Mouse (Mus musculus) left cerebral cortex, postnatal 10 days (tissue): ENCODE data around the gene Crat. TPM values are rescaled to one million over a fixed set of nuclear protein-coding genes. Genes with fewer than 3 reads are reported as not detected.
A peak's percentile ranks its signal among the peaks of the same experiment; 100 is the strongest.

ENCODE experiments used
- DNase-seq, 2 experiments: peaks; one replicate each; pipeline ENCODE4 v3.0.0; 2021 to 2022; ENCODE audit warnings: low spot score in 2 of 2, mixed read lengths in 1 of 2; ENCODE audit errors: extremely low spot score in 1 of 2
- intact Hi-C: fragments of 180-260 bp; cut with DNase I; formaldehyde crosslinking; loops from one replicate; pipeline ENCODE4 v1.15.1; 2025
- total RNA-seq, 2 experiments: library from RNA; stranded (reverse); gene quantifications; 2 replicates each; pipeline ENCODE4 v1.2.3; 2021

Crat gene
- total RNA-seq, 2 experiments from 2014 or later: 39.7 to 40.3 TPM

DNA sequence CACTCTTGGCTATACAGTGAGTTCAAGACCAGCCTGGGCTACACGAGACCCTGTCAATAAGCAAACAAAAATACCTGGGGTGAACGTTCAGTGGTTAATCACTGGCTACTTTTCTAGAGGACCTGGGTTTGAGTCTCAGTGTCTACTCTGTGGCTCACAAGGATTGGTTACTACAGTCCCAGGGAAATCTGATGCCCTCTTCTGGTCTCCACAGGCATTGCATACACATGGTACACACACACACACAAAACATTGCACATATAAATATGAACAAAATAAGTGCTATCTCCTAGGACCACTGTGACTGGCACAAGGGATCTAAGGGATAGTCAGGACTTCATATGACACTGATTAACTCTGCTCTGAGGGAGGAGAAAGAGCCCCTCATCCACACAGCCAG lies 26.6 kb downstream of the Crat start:
- intact Hi-C loops: no loop called here
- DNase-seq: no peak

DNA sequence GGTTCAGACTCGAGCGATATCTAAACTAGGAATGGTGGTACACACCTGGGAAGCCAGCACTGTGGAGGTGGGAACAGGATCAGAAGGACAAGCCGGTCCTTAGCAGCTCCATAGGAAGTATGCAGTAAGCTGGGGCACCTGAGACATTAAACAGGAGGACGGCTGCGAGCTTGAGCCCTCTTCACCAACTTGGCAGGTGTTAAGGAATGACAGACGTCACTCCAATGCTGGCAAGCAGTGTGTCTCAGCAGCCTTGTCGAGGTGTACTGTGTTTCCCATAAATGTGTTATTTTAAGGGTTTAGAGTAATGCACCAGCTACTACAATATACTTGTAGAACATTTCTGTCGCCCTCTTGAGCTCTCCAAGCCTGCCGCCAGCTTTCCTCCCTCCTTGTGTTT lies 28.7 kb downstream of the Crat start:
- no peak for DNase-seq
- intact Hi-C loops: no loop called here

DNA sequence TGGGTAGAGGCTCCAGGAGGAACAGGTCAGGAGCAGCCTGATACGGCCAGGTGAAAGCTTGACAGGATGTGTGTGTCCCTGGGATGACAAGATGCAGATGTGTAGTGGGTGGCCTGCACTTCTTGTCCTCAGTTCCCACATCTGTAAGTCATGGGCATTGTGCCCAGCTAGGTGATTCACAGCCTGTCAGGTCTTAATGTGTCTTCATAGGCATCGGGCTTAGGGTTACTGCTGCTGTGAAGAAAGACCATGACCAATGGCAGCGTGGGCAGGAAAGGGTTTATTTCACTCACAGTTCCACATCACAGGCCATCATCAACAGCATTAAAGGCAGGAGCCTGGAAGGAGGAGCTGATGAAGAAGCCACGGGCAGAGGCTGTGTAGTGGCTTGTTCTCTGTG lies 30.0 kb downstream of the Crat start:
- intact Hi-C loops: no loop called here
- DNase-seq: no peak

DNA sequence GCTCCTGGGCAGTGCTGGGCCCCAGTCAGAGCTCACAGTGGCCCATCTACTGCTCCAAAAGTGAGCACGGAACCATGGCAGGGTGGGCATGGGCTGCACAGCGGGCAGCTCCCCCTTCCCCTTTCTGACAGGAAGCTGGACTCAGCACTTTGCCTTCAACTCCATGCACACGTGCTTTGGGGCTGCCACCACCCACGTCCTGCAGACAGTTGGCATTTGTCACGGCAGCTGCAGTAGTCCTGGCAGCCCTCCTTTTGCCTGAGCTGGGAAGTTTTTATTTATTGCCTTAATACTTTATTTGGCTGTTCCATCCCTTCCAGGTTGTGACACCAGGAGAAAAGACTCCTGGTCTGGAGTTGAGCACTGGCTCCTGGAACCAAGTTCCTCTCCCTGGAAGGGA lies 30.8 kb downstream of the Crat start:
- no peak for DNase-seq
- intact Hi-C loops: no loop called here

DNA sequence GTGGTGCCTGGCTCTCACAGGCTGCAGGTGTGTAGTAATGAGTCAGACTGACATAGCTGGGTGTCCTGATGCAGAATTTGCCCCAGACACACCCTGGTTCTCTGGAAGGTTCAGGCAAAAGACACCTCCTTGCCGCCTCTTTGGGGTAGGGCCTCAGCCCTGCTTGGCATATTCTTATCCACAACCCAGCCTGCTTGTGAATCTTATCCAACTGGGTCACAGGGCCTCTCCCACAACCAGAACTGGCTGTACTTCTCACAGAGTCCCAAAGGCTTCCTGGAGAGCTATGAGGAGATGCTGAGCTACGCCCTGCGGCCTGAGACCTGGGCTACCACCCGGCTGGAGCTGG lies 34.3 kb downstream of the Crat start:
- no peak for DNase-seq
- intact Hi-C loops: no loop called here

DNA sequence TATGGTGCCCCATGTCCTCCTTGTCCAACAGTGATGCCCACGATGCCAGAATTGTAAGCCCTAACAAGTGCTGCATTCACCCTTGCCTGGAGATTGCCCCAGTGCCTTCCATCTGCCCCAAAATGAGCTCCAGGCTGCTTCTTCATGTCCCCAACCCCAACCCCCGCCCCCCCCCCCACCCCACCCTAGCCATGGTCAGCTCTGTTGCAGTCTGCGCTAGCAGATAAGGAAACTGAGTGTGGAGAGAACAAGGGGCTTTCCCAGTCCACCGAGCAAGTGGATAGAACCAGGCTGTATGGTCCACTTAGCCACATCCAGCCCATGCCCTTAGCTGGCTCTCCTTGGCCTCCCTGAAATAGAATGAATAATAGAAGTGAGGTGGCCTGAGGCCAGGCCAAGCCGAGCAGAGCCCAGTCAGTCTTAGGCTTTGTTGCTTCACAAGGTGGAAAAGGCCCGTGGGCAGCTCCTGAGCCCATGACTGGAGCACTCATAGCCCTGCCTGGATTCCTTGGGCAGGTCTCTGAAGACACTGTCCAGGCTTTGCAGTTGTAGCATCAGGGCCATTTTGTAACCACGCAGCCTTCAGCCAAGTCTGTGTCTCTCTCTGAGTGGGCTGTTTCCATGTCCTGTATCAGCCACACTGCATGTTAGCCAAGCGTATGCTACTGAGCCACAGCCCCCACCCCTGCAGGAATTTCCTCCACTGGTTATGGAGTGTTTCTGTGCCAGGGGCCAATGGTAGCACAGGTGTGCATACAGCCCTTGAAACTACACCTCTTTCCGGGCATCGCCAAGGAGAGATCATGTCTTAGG lies 34.8 kb downstream of the Crat start:
- no peak for DNase-seq
- intact Hi-C loops: no loop called here

DNA sequence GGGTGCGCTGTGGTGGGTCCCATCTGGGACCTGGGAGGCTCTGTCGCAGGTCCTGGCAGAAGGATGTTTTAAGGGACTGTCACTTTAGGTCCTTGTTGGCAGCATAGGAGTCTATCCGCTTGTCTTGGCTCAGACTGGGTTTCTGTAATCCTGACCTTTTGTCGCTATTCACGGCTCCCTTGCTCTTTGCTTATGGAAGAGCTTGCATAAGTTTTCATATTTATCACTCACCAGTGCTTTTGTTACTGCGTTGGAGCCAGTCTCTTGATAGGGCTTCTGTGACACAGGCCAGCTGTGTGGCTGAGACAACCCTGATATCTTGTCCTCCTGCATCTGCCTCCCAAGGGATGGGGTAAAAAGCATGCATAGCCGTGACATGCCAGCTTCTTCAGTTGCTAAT lies 36.3 kb downstream of the Crat start:
- intact Hi-C loops: no loop called here
- DNase-seq: no peak

DNA sequence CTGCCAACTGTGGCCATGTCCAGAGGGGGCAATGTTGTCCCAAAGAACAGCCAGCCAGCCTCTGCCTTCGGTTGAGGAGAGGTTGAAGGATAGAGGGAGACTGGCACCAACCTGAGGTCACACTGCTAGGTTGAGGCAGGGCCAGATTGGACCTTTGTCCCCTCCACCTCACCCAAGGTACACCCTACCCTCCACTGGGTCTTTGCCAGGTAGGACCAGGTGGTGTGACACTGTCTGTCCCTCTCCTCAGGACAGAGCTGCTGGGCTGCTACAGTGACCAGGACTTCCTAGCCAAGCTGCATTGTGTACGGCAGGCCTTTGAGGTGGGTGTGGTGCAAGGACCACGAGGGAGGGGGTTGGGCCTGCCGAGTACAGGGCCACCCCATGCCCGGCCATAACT lies 37.9 kb downstream of the Crat start:
- intact Hi-C loops: no loop called here
- DNase-seq: no peak

DNA sequence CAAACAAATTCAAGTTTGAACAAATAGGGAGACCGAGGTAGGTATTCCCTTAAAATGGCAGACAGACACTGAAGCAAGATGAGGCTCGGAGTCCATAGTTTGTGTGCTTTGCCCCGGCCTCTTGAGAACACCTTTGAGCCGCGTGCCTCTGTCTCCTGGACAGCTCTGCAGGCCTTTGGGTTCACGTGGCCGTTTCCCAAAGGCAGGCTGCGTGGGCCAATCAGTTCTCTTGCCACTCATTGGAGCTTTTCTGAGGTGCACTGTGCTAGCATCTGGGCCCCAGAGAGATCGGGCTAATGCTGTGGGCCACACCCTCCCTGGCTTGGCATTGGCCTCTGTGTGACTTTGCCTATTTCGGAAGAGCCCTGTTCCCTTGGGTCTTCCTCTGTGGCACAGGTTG lies 39.7 kb downstream of the Crat start:
- intact Hi-C loops: no loop called here
- DNase-seq: no peak

DNA sequence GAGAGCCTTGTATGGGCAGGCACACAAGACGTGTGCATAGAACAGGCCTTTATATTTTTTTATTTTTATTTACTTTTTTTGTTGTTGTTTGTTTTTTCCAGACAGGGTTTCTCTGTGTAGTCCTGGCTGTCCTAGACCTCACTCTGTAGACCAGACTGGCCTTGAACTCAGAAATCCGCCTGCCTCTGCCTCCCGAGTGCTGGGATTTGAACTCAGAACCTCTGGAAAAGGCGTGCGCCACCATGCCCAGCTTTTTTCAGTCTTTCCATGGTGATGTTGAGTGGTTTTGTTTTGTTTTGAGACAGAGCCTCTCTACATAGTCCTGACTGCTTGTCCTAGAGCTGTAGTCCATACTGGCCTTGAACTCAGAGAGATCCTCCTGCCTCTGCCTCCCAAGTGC lies 42.9 kb downstream of the Crat start:
- DNase-seq: no peak
- intact Hi-C loops: no loop called here

DNA sequence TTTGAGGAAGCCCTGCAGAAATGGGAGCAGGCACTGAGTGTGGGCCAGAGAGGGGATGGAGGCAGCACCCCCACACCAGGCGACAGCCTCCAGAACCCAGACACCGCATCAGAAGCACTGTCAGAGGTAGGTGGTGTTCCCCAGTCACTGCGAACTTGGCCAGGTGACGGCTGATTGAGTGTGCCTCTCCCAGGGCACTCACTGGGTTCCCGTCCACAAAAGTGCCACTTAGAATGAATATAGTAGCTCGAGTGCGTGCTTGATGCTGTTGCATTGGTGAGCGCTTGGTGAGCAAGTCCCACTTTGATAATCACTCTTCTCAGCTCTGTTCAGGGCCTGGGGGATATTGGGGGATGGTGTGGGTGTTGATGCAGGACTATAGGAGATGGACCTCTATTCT lies 44.1 kb downstream of the Crat start:
- DNase-seq: no peak
- intact Hi-C loops: no loop called here

DNA sequence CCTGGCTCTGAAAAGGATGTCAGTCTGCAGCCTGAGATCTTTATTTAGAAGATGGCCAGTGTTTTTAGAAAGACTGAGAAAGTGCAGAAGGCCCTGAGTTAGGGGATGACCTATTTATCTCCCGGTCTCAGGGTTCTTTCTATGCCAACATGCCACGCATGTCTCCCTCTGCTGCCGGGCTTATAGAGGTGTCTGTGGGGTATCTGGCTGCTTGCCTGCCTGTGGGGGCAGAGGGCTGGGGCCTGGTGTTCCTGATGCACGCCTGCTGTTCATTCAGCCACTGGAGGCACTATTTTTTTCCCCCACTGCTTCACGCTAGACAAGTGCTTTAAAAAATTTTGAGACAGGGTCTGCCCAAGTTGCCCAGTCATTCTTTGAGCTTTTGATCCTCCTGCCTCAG lies 49.4 kb downstream of the Crat start:
- intact Hi-C loops: no loop called here
- DNase-seq: peak in 1 of 2 experiments; percentile 54

DNA sequence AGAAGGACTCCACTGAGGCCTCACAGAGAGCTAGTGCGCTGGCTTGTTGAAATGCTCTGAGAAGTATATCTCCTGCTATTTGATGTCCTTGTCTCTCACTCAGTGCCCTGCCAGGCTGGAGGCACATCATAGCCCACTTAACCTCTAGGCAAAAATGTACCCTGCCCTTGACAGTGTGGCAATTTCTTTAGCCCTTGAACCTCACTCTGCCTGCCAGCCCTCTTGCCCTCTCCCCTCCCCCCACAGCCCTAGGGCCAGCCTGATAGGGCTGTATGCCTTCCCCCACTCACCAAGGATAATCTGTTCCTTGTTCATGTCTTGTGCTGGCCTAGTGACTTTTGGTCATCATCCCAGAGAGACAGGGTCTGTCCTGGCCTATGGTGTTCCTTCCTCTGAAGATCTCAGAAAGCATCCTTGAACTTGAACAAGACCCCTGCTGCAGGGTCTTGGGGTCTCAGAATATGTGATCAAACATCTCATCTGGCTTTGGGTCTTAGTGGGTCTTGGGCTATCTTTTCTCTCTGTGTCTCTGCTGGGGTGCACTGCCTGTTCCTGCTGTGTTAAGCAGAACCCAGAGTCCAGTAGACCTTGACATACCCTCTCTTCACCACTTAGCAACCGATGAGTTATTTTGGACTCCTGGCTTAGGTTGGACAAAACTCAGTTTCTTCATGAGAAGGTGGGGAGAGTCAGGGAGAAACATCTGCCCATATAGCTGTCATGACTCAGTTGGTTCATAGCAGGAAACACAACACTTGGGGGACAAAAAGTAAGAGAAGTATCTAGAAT lies 50.1 kb downstream of the Crat start:
- no peak for DNase-seq
- intact Hi-C loops: no loop called here

DNA sequence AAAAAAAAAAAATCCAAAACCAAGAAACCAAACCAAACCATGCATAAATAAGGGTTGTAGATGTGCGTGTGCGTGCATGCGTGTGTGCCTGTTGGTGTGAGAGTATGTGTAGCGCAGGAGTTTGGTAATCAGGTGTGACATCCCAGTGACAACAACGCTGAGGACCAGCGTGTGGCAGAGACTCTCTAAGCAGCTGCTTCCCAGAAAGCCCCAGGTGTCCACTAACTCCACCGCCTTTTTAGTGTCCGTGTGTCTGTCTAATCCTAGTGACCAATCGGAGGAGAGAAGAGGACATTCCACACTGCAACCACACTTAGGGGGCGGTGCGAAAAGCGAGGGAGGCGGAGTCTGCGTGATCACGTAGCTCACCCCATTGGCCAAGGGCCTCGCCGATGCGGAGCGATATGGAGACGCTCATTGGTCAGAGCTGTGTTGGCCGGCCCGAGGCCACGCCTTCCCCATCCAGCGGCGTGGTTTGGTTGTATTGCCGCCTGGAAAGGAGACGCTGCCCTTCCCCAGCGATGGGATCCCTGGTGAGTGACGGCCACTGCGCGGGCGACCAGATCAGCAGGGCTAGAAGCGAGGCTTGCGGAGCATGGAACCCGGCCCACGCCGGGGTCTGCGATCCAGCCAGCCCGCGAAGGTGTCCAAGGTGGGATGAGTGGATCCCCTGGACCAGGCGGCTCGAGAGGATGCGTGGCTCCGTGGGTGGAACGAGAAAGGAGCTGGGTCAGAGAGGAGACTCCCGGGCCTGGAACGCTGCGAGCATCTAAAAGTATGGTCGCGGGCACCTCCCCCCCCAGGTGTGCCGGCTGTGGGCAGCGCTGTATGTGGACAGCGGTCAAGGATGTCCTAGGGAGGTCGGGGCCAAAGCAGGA lies 51.6 kb downstream of the Crat start, which contains the start of gene Miga2:
Gene Miga2, plus strand, starts transcription at position 461 of the 878 bp plus-strand sequence.
- intact Hi-C loops: no loop called here
- peak; percentile 99 for DNase-seq

DNA sequence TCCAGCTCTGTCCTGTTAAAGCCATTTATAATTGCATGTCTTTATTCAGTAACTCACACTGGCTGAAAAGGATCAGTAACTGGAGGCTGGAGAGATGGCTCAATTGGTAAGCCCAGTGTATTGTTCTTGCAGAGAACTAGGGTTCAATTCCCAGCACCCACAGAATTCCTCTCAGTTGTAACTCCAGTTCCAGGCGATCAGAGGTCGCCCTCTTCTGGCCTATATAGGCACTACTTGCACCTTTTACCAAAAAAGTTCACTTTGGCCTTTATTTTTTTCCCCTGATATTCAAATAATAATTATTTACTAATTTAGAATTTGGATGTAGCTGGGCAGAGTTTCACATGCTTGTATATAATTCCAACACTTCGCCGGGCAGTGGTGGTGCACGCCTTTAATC lies 52.7 kb downstream of the Crat start:
- intact Hi-C loops: no loop called here
- DNase-seq: no peak

DNA sequence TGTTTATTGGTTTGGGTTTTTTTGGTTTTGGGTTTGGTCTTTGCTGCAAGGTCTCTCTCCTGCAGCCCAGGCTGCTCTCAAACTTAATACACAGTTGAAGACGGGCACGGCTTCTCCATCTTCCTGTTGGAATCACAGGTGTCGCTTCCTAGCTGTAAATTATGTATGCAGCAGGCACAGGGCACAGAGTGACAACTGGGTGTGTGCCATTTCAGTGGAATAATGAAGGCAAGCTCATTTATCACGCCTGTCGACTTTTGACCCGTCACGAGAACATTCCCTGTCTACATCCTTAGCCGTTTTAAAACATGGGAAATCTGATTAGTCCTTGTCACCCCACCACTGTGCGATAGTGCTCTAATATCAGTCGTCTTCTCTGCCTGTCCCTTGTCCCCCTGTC lies 55.0 kb downstream of the Crat start:
- intact Hi-C loops: no loop called here
- DNase-seq: no peak

DNA sequence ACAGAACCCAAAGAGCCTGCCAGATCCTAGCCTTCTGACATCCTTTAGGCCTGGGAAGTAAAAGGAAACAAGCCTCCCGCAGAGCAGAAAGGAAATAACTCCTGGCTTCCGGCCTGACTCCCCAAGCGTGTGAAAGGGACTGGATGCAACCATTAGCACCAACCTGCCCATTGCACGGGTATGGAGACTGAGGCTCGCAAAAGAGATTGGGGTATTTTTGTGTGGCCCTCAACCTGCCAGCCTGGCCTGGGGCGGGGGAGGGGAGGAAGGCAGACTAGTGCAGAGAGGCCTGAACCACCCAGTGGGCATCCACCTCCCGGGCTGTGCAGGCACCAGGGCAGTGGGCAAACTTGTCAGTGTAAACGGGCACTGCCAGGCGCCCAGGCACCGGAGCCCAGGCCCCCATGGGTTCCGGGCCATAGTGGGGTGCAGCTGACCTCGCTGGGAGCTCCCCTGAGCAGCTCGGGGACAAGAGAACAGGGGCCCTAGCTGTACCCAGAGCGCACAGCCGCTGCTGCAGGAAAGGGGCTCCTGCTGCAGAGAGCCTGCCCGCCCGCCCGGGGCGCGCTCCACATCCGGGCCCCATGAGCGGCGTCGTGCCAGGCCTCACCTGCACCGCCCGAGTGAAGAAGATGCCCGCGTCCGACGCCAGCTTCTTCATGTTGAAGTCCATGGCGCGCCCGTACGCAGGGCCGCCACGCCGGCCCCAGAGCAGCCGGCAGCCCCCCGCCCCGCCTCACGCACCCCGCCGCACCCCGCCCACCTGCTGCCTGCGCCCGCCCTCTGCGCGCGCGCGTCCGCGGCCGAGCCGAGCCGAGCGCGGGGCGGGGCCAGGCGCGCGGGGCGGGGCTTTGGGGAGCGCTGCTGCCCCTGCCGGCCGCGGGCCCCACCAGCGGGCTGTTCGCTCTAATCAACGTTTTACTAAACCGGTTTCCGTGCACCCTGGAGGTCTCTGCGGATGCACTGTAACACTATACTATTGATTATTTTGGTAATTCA lies 56.8 kb downstream of the Crat start, which contains the start of gene Sh3glb2:
Gene Sh3glb2, minus strand, starts transcription at position 805 of the 999 bp plus-strand sequence.
- intact Hi-C loops: no loop called here

More for the DNA sequence above, 56.8 kb downstream of the Crat start, which contains the start of gene Sh3glb2:
- peak; percentile 50 to 93 for DNase-seq
